Mouse (Mus musculus): ENCODE measurements at regions not wholly inside any gene's neighbourhood (a gene's known extent, or its start where the extent isn't known, plus 50 kb on each side); places are given as distances from the start of the nearest gene placed in this dataset.

GRCm38 (mm10) chr7:64060051-64060450 lies 93.6 kb upstream of the Trpm1 start:
- in situ Hi-C loops (cut with MboI, MseI), result loop anchor here (5.0 to 25.0 kb wide), 2 partner anchors 77 to 677 kb away; no protein-coding TSS in a partner anchor

- in situ Hi-C loops (cut with MboI, MseI), result loop anchor here (10.0 to 25.0 kb wide), 3 partner anchors 304 to 679 kb away; partner anchors contain the start of gene Fan1
These were observed 95.3 kb upstream of the Trpm1 start for GRCm38 (mm10) chr7:64058282-64058872.

- in situ Hi-C loops (cut with MboI, MseI), result loop anchor here (10.0 to 25.0 kb wide), 3 partner anchors 303 to 679 kb away; partner anchors contain the start of gene Fan1
These were observed 95.8 kb upstream of the Trpm1 start for GRCm38 (mm10) chr7:64057873-64058272.

GRCm38 (mm10) chr7:64056498-64056897 lies 97.1 kb upstream of the Trpm1 start:
- in situ Hi-C loops (cut with MboI, MseI), result loop anchor here (10.0 to 25.0 kb wide), 3 partner anchors 302 to 681 kb away; partner anchors contain the start of gene Fan1

GRCm38 (mm10) chr7:64054996-64055395 lies 98.6 kb upstream of the Trpm1 start:
- in situ Hi-C loops (cut with MboI, MseI), result loop anchor here (10.0 to 25.0 kb wide), 3 partner anchors 300 to 682 kb away; partner anchors contain the start of gene Fan1

- in situ Hi-C loops (cut with MboI, MseI), result loop anchor here (10.0 to 25.0 kb wide), 3 partner anchors 299 to 684 kb away; partner anchors contain the start of gene Fan1
These were observed 99.9 kb upstream of the Trpm1 start for GRCm38 (mm10) chr7:64053766-64054165.

- in situ Hi-C loops (cut with MboI, MseI), result loop anchor here (10.0 to 25.0 kb wide), 3 partner anchors 298 to 685 kb away; partner anchors contain the start of gene Fan1
These were observed 101.2 kb upstream of the Trpm1 start for GRCm38 (mm10) chr7:64052400-64052799.

- in situ Hi-C loops (cut with MboI, MseI), result loop anchor here (10.0 to 25.0 kb wide), 3 partner anchors 296 to 686 kb away; partner anchors contain the start of gene Fan1
These were observed 102.7 kb upstream of the Trpm1 start for GRCm38 (mm10) chr7:64050826-64051401.

- in situ Hi-C loops (cut with MboI, MseI), result loop anchor here (10.0 to 25.0 kb wide), 3 partner anchors 295 to 687 kb away; partner anchors contain the start of gene Fan1
These were observed 103.4 kb upstream of the Trpm1 start for GRCm38 (mm10) chr7:64050246-64050645.

- in situ Hi-C loops (cut with MboI, MseI), result no loop called here
These were observed 104.3 kb upstream of the Trpm1 start for GRCm38 (mm10) chr7:64049183-64049965.

GRCm38 (mm10) chr7:64048452-64049182 lies 105.0 kb upstream of the Trpm1 start:
- in situ Hi-C loops (cut with MboI, MseI), result no loop called here

GRCm38 (mm10) chr7:64047831-64048230 lies 105.8 kb upstream of the Trpm1 start:
- in situ Hi-C loops (cut with MboI, MseI), result no loop called here

- in situ Hi-C loops (cut with MboI, MseI), result no loop called here
These were observed 106.6 kb upstream of the Klf13 start for GRCm38 (mm10) chr7:64045292-64045691.

- in situ Hi-C loops (cut with MboI, MseI), result no loop called here
These were observed 104.3 kb upstream of the Klf13 start for GRCm38 (mm10) chr7:64042978-64043377.

GRCm38 (mm10) chr7:64041303-64041702 lies 102.6 kb upstream of the Klf13 start:
- in situ Hi-C loops (cut with MboI, MseI), result no loop called here

- in situ Hi-C loops (cut with MboI, MseI), result no loop called here
These were observed 101.5 kb upstream of the Klf13 start for GRCm38 (mm10) chr7:64040026-64040737.

GRCm38 (mm10) chr7:64037701-64038231 lies 99.1 kb upstream of the Klf13 start:
- in situ Hi-C loops (cut with MboI, MseI), result no loop called here

- in situ Hi-C loops (cut with MboI, MseI), result no loop called here
These were observed 97.4 kb upstream of the Klf13 start for GRCm38 (mm10) chr7:64036154-64036553.

GRCm38 (mm10) chr7:64035025-64035606 lies 96.4 kb upstream of the Klf13 start:
- in situ Hi-C loops (cut with MboI, MseI), result no loop called here

GRCm38 (mm10) chr7:64034493-64034892 lies 95.8 kb upstream of the Klf13 start:
- in situ Hi-C loops (cut with MboI, MseI), result no loop called here
